Mouse (Mus musculus) ES-E14 (cell line): ENCODE results near the gene Rab3gap1. TPM values are rescaled to one million over a fixed set of nuclear protein-coding genes. Genes with fewer than 3 reads are reported as not detected.

Experiments used
- DNase-seq: peaks from one replicate; pipeline ENCODE4 v3.0.0-alpha.2; 2013; ENCODE audit warnings: low read depth, low spot score
- H3K27ac ChIP-seq: 2 replicates; pipeline ENCODE4 v1.5.1; 2012; ENCODE audit warnings: low read depth, mild to moderate bottlenecking, low read length, moderate library complexity, mixed read lengths; ENCODE audit not compliant: poor library complexity, insufficient read depth, severe bottlenecking
- H3K36me3 ChIP-seq: 2 replicates; pipeline ENCODE4 v1.6.1; 2012; ENCODE audit warnings: mild to moderate bottlenecking, low read length, moderate library complexity, mixed read lengths; ENCODE audit not compliant: control insufficient read depth, poor library complexity, insufficient read depth, severe bottlenecking
- H3K4me1 ChIP-seq, 2 experiments: fragments of 150-350 bp in 1 of 2; sonication (generic) in 1 of 2; 2 replicates each; pipeline ENCODE4 v1.6.1; 2012; ENCODE audit warnings: low read length in 2 of 2, mild to moderate bottlenecking in 1 of 2, mixed read lengths in 1 of 2; ENCODE audit not compliant: control insufficient read depth in 2 of 2, insufficient read depth in 2 of 2, poor library complexity in 1 of 2
- H3K4me3 ChIP-seq, 2 experiments: fragments of 150-350 bp in 1 of 2; sonication (generic) in 1 of 2; 2 replicates each; pipeline ENCODE4 v1.5.1; 2012; ENCODE audit warnings: low read length in 2 of 2, low read depth in 1 of 2, mild to moderate bottlenecking in 1 of 2, mixed read lengths in 1 of 2; ENCODE audit not compliant: insufficient read depth in 1 of 2, poor library complexity in 1 of 2, severe bottlenecking in 1 of 2
- H3K9ac ChIP-seq: 2 replicates; pipeline ENCODE4 v1.6.1; 2012; ENCODE audit warnings: low read depth, mild to moderate bottlenecking, low read length, mixed read lengths; ENCODE audit not compliant: poor library complexity, insufficient read depth, severe bottlenecking
- H3K9me3 ChIP-seq: fragments of 150-350 bp; sonication (generic); 2 replicates; pipeline ENCODE4 v1.6.1; 2012; ENCODE audit warnings: low read depth, mild to moderate bottlenecking, low read length; ENCODE audit not compliant: control insufficient read depth, insufficient read depth
- CHD2 ChIP-seq: IDR thresholded peaks from 2 replicates; pipeline ENCODE4 v1.6.1; 2014; ENCODE audit warnings: mild to moderate bottlenecking, low read depth, low read length, inconsistent platforms
- HCFC1 ChIP-seq: IDR thresholded peaks from 2 replicates; pipeline ENCODE4 v1.6.1; 2012; ENCODE audit warnings: low read length, inconsistent platforms, borderline replicate concordance; ENCODE audit not compliant: insufficient read depth
- MAFK ChIP-seq: IDR thresholded peaks from 2 replicates; pipeline ENCODE4 v1.6.1; 2014; ENCODE audit warnings: mild to moderate bottlenecking, low read depth, low read length, inconsistent platforms; ENCODE audit not compliant: insufficient read depth
- ZC3H11A ChIP-seq: IDR thresholded peaks from 2 replicates; pipeline ENCODE4 v1.6.1; 2012; ENCODE audit warnings: low read depth, mild to moderate bottlenecking, inconsistent platforms, low read length, borderline replicate concordance
- ZNF384 ChIP-seq: IDR thresholded peaks from 2 replicates; pipeline ENCODE4 v1.6.1; 2012; ENCODE audit warnings: low read depth, low read length, inconsistent platforms
- in situ Hi-C, 2 experiments: fragments of 600-800 bp; cut with MboI; formaldehyde crosslinking; loops; one replicate each; pipeline ENCODE4 v1.15.1; 2025; ENCODE audit warnings: low sequenced_read_pairs in 2 of 2, inconsistent platforms in 1 of 2; ENCODE audit not compliant: unreplicated experiment in 2 of 2
- total RNA-seq: library from RNA; depleted of rRNA; stranded (reverse); fragments of 300-350 nt; gene quantifications from 2 replicates; pipeline ENCODE4 v1.2.3, GENCODE M21; 2012

Rab3gap1 gene
- total RNA-seq, 1 experiment: 24.6 TPM

- Histone ChIP-seq H3K4me3 (no peak overlapping the region), H3K4me1 (no peaks in the 10 kb centered on the region)
These were observed 34.4 kb upstream of the Rab3gap1 start for GRCm38 (mm10) chr1:127834202-127834601.

GRCm38 (mm10) chr1:127836619-127837018 lies 32.0 kb upstream of the Rab3gap1 start:
- Histone ChIP-seq H3K36me3 (no peaks in the 10 kb centered on the region), H3K4me3 (no peak overlapping the region), H3K9ac (no peak overlapping the region), H3K9me3 (no peaks in the 10 kb centered on the region), H3K27ac (no peak overlapping the region), H3K4me1 (no peaks in the 10 kb centered on the region)
- DNase-seq: no peak
- in situ Hi-C loops: no loop called here
- TF ChIP-seq CHD2: no peak
- TF ChIP-seq MAFK: no peak
- TF ChIP-seq ZC3H11A: no peak
- TF ChIP-seq ZNF384: no peak
- TF ChIP-seq HCFC1: no peak

More at GRCm38 (mm10) chr1:127834202-127834601, 34.4 kb upstream of the Rab3gap1 start:
- no peak for DNase-seq
- H3K27ac ChIP-seq: no peak overlapping the region
- H3K36me3 ChIP-seq: no peaks in the 10 kb centered on the region
- no peak overlapping the region for H3K9ac ChIP-seq
- no peaks in the 10 kb centered on the region for H3K9me3 ChIP-seq
- in situ Hi-C loops: no loop called here
- TF ChIP-seq ZNF384 (no peak), ZC3H11A (no peak), CHD2 (no peak), HCFC1 (no peak), MAFK (no peak)

- H3K9me3 ChIP-seq: no peaks in the 10 kb centered on the region
- no peak for DNase-seq
- H3K27ac ChIP-seq: no peak overlapping the region
- no peak overlapping the region for H3K9ac ChIP-seq
- no peak overlapping the region for H3K4me3 ChIP-seq
- in situ Hi-C loops: no loop called here
- H3K4me1 ChIP-seq: no peaks in the 10 kb centered on the region
- H3K36me3 ChIP-seq: no peaks in the 10 kb centered on the region
- TF ChIP-seq ZNF384: no peak
- TF ChIP-seq ZC3H11A: no peak
- no peak for TF ChIP-seq HCFC1
- no peak for TF ChIP-seq CHD2
- TF ChIP-seq MAFK: no peak
These were observed 30.0 kb upstream of the Rab3gap1 start for GRCm38 (mm10) chr1:127838602-127839001.

DNA sequence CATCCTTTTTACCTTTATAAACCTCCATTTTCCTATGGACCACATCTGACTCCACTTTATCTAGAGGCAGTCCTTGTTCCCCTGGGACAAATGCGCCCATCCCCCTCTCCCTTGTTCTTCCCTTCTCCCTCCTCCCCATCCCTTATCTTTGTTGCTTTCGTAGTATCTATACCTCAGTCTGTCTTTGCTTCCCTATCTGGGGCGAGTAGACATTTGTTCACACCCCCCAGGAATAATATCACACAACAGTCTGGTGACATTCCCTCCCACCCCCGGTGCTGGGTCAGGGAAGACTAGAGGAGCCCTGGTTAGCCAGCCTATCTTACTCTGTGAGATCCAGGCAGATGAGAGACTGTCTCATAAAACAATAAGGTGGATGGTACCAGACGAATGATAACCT lies 23.1 kb upstream of the Rab3gap1 start:
- in situ Hi-C loops: no loop called here

GRCm38 (mm10) chr1:127850075-127850610 lies 18.4 kb upstream of the Rab3gap1 start:
- Histone ChIP-seq H3K4me3 (no peak overlapping the region), H3K4me1 (no peaks in the 10 kb centered on the region), H3K9ac (no peak overlapping the region), H3K36me3 (no peaks in the 10 kb centered on the region), H3K9me3 (no peaks in the 10 kb centered on the region), H3K27ac (no peak overlapping the region)
- DNase-seq: no peak
- in situ Hi-C loops: no loop called here
- TF ChIP-seq CHD2 (no peak), ZNF384 (no peak), HCFC1 (no peak), MAFK (no peak), ZC3H11A (no peak)

More for the DNA sequence above, 23.1 kb upstream of the Rab3gap1 start:
- Histone ChIP-seq H3K36me3 (no peaks in the 10 kb centered on the region), H3K4me1 (no peaks in the 10 kb centered on the region), H3K9me3 (no peaks in the 10 kb centered on the region), H3K9ac (no peak overlapping the region), H3K4me3 (no peak overlapping the region), H3K27ac (no peak overlapping the region)
- TF ChIP-seq HCFC1 (no peak), ZNF384 (no peak), CHD2 (no peak), MAFK (no peak), ZC3H11A (no peak)
- DNase-seq: no peak
